Mouse (Mus musculus): ENCODE data around the gene Pi16.

The Pi16 gene

DNA sequence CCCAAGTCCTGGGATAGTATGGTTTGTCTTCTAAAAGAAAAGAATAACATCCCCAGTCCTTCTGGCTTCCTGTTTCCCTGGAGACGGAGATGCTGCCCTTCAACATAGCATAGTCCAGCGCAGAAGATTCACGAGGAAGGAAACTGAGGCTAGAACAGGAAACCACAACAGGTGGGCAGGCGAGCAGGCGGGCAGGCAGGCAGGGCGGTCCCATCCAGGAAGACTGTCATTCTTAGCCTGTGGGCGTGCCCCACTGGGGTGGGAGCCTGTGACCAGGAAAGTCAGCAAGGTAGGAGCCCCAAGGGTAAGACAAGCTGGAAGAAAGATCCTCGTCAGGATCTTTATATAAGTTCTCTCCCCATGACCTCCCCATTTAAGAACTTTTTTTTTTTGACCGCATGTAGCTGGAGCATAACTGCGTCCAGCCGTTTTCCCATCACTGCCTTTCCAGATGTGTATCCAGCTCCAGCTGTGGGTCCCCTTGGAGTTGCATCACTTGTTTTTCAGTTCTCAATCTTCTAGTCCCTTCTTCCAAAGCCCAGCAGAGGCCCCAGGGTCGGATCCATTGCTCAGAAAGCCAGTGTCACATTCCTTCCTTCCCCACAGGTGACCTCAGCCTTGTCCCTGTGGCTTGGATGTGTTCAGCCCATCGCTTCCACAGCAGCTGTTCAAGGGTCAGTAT is 13.0 kb upstream of the Pi16 start:
- DNase-seq (ENCODE audit: low spot score) = no peak

DNA sequence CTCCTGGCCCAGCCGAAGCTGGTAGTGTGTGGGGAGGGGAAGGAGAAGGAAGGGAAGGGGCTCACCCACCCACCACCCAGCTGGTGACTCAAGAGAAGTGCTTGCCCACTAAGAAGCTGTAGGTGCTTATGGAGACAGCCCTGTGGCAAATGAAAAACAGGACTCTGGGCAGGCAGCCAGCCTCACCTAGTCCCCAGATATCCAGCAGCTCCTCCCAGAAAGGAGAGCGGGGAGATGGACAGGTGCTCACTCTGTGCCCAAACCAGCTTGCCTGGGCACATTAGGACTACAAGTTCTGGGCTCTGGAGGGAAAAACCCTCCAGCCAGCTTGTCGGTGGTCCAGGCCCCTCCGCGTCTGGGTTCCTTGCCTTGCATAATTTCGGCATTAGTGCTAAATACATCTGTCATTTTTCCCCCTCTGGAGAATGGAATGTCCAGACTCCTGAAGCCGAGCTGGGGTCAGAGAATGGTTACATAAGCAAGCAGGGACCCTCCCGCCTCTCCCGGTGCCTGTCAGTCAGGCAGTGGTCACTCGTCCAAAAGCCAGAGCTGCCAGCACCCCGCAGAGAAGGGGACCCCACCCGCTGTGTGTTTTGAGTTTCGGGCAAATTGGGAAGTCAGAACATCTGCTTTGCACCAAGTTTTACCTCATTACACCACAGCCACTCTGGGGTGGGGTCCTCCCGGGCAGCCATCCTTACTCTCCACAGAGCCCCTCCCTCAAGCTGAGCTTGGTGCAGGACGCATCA is 12.2 kb upstream of the Pi16 start:
- DNase-seq (ENCODE audit: low spot score) = no peak

GRCm38 (mm10) chr17:29305871-29306270 is 11.6 kb upstream of the Pi16 start:
- no peak for DNase-seq (ENCODE audit: low spot score)

DNA sequence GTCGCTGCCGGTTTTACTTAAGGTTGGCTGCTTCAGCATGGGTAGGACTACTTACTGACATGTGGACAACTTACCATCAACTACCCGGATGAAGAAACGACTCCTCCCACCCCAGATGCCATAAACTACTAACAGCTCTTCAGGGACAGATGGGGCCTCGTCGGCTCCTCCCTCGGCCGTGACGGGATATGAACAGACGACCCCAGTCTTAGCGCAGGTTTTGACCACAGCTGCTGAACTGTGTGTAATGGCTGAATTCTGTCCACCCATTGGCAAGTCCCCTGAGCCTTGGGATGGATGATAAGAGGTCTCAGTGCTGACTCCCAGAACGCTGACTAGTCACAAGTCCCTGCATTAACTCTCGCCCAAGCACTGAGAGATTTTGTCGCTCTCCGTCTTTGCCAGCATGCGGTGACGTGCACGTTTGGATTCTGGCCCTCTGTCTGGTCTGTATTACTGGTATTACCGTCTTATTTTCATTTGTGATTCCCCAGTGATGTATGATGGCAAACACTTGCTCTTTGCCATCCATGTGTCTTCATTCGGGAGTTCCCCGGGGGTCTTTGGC is 7.3 kb upstream of the Pi16 start:
- no peak for DNase-seq (ENCODE audit: low spot score)

- no peak for DNase-seq (ENCODE audit: low spot score)
Measured at GRCm38 (mm10) chr17:29311602-29312001, 5.9 kb upstream of the Pi16 start.

DNA sequence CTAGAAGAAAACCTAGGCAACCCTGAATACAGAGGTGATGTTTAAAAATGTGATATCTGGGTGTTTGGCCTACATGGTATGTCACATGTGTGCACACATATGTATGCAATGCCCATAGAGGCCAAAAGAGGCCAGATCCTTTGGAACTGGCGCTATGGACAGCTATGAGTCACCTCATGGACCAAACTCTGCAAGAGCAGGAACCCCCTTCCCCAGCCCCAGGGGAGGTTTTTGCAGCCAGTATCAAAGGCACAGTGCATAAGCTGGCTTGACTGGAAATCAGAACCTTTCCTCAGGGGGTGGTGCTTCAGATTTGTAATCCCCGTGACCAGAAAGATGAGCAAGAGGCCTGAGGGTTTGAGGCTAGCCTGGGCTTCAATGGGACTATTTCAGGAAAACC is 5.4 kb upstream of the Pi16 start:
- no peak for DNase-seq (ENCODE audit: low spot score)

DNA sequence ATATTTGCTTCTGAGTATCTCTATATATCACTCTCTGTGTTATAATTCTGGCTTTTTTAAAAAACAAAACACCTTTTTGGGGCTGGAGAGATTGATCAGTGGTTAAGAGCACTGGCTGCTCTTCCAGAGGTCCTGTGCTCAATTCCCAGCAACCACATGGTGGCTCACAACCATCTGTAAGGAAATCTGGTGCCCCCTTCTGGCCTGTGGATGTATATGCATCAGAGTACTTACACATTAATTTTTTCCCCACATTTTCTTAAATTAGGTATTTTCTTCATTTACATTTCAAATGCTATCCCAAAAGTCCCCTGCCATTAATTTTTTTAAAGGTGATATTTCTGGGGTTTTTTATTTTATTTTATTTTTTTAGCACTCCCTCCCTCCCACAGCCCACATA is 4.2 kb upstream of the Pi16 start:
- no peak for DNase-seq (ENCODE audit: low spot score)

- DNase-seq (ENCODE audit: low spot score) = no peak
Measured at GRCm38 (mm10) chr17:29315672-29316465, 1.6 kb upstream of the Pi16 start.

- DNase-seq (ENCODE audit: low spot score) = no peak
Measured at GRCm38 (mm10) chr17:29316891-29317290, 589 bp upstream of the Pi16 start.

DNA sequence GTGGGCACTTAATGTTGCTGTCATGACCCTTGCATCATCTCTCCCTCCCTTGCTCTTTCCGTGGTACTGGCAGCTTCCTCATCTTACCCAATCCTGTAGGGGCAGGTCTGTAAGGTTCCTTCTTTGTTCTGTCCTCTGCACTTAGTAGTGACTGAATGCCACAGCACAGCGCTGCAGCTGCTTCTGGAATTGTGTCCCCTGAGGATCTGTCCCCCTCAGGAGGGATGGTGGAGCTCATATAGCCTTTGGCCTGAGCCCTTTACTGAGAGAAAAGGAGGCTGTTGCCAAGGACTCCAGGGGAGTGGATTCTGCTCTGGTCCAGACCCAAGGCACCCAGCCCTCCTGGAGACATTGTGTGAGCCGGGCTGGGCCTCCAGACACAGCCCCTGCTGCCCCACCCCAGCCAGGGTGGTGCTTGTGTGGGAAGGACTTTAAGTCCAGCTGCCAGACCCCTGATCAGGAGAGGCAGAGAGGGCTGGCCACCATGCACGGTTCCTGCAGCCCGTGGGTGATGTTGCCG is 1.3 kb downstream of the Pi16 start:
- no peak for DNase-seq (ENCODE audit: low spot score)

DNA sequence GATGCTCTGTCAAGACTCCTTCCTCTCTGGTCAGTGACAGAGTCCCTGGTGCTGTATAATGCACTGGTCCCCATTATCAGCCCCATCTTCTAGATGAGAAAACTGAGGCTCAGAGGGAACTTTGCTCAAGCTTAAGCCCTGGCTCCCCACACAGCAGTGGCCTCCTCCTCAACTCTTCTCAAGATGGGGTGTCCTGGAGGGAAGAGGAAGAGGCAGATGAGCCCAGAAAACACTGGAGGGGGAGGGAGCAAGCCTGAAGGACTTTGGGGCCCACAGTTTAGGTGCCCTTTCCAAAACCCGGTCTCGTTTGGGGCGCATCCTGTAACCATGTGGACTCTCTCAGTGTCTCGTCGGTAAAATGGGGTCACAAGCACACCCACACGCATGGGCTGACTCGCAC is 2.0 kb downstream of the Pi16 start:
- no peak for DNase-seq (ENCODE audit: low spot score)

DNA sequence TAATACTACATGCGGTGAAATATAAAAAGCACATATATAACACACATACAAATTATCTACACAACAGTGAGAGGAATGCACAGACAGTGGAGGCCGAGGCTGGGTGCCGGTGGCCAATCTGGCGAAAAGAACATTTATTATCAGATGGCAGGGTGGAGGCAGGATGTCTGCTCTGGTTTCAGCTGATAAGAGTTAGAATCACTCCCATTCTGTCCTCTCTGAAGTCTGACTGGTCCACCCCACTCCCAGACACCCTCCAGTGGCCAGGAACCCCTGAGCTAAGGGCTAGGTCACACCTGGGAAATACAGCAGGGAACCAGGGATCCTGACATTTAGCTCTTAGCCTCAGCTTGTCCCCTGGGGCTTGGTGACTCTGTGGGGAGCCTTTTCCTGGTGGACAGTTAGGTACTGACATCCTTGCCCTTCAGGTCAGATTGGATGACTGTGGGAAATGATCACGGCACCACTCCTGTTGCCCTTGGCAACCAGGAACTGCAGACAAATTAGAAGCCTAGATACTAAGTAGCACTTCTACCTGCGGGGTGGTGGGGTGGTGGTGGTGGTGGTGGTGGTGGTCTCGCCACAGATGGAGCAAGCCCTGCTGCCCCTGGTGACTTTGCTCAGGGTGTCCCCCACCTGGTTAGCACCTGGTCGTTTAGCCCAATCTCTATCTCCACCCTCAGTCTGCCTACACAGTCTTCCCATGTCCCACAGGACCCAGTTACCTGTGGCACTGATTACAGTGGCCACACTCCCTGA is 2.6 kb downstream of the Pi16 start:
- no peak for DNase-seq (ENCODE audit: low spot score)

DNA sequence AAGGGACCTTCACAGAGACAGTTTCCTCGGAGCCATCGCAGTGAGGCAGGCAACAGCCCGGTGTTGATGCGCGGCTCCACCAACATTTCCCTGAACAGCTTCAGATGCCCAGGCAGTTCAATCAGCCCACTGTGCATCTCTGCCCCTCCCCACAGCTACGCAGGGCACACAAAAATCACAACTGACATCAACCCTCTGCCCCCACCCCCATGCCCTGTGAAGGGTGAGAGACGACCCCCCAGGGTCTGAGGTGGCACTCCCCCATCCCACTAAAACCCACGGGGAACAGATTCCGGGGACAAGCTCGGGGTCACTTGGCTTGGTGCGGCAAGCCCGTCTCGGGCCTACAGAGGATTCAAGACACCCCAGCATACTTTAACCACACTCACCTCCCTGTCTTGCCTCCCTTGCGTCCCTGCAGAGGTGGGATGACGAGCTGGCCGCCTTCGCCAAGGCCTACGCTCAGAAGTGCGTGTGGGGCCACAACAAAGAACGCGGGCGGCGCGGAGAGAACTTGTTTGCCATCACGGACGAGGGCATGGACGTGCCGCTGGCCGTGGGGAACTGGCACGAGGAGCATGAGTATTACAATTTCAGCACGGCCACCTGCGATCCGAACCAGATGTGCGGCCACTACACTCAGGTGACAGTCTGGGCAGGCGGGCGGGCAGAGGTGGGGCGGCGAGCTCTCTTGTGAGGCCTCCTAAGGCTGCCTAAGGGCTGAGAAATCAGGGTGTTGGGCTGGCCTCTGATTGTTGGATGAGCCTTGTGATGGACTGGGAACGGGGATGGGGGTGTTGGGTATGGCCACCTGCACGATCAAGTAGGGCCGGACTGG is 4.5 kb downstream of the Pi16 start:
- no peak for DNase-seq (ENCODE audit: low spot score)

DNA sequence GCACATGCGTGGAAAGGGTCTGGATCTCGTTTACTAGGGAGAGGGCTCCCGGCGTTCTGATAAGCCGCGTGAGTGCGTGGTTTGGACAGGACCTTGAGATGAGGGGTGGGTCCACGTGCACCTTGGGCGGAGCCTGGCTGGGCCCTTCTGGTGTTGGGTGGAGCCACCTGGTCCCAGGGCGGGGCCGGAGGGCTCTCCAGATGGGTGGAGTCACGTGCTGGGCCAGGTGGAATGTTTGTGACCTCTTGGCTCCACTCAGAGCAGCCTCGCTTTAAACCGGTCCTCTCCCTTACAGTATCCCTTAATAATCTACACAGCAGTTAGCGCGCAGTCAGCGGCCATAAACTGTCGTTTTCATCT is 5.1 kb downstream of the Pi16 start:
- DNase-seq (ENCODE audit: low spot score) = no peak

- DNase-seq (ENCODE audit: low spot score) = no peak
Measured at GRCm38 (mm10) chr17:29323625-29324024, 6.1 kb downstream of the Pi16 start.

GRCm38 (mm10) chr17:29325831-29326230 is 8.4 kb downstream of the Pi16 start:
- DNase-seq (ENCODE audit: low spot score) = no peak

DNA sequence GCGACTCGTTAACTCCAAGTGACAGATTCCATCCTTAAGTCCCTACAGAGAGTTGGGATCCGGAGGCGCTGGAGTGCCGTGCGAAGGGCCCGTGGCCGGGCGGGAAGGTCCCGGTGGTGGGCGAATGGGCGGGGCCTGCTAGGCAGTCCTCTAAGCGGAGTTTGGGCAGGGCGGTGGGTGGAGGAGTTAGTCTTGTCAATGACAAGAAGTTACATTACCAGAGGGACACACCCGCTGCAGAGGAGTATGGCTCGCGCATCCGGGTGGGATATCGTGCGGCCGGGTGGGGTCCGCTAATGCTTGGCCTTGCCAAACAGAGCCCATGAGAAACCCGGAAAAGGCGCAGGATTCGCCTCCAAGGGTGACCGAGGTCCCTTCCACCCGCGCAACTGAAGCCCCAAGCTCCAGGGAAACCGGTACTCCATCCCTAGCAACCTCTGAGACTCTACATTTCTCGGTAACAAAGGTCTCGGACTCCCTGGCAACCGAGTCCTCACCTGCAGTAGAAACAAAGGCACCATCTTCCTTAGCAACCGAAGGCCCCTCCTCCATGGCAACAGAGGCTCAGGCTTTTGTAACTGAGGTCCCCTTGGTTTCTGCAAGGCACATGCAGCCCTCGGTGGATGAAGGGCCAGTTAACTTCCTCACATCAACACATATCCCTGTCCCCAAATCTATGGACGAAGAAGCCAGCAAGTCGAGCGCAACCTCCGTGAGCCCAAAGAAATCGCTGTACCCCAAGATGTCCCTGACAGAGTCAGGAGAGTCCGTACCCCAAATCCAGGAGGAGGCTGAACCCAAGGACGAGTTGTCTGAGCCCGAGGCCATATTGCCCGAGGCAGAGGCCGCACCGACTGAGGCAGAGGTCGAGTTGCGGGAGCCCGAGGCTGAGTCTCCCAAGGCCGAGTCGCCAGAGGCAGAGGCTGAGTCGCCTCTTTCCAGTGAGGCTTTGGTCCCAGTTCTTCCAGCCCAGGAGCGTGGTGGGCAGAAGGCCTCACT is 9.3 kb downstream of the Pi16 start:
- DNase-seq (ENCODE audit: low spot score) = no peak

GRCm38 (mm10) chr17:29327691-29328090 is 10.2 kb downstream of the Pi16 start:
- DNase-seq (ENCODE audit: low spot score) = no peak

DNA sequence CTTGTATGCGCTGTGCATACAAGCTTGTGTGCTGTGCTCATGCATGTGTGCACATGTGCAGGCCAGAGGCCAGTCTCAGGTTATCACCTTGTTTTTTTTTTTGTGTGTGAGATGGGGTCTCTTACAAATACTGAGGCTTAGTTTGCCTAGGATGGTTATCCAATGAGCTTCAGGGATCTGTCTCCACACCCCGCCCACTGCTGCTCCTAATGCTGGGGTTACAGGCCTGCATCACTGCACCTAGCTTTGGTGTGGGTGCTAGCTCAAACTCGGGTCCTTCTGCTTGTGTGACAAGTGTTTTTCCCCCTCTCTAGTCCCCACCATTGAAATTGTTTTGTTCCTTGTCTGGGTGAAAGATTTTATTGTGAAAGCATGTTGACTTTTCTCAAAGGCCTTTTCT is 12.7 kb downstream of the Pi16 start:
- DNase-seq (ENCODE audit: low spot score) = no peak
